Mouse (Mus musculus) liver, postnatal 0 days (tissue): ENCODE results near the gene Fgf12.

Source experiments
- CTCF ChIP-seq: sonication (generic); IDR thresholded peaks from 2 replicates; pipeline ENCODE4 v1.5.1; 2016; ENCODE audit warnings: antibody characterized with exemption, low read depth
- EP300 ChIP-seq: IDR thresholded peaks from 2 replicates; pipeline ENCODE4 v1.6.1; 2016; ENCODE audit warnings: antibody characterized with exemption, low read depth, mild to moderate bottlenecking

GRCm38 (mm10) chr16:28491711-28492110 lies 261.2 kb downstream of the Fgf12 start:
- TF ChIP-seq CTCF = no peak
- TF ChIP-seq EP300 = no peak
